Mouse (Mus musculus) CD4-positive helper T cell, adult 2 months (primary cell): Measurements from ENCODE around the gene Ddias.
"Not testable (repeated sequence)": the region's sequence is repeated elsewhere in the genome, so short reads cannot be mapped to it uniquely, and the experiment has no call there.

Source experiments
- DNase-seq: peaks from one replicate; pipeline ENCODE4 v3.0.0-alpha.2; 2012; ENCODE audit warnings: low read depth, missing footprints, low spot score

Gene Ddias

GRCm38 (mm10) chr7:92874116-92874675 lies at the start of gene Ddias, which contains the start of gene Prcp:
TSS of gene Ddias (minus strand) at chr7:92874247.
TSS of gene Prcp (plus strand) at chr7:92874470.
- DNase-seq = peak; percentile 94

GRCm38 (mm10) chr7:92920857-92921172 lies 46.8 kb upstream of the Ddias start:
- no peak for DNase-seq

- DNase-seq = no peak
Measured at GRCm38 (mm10) chr7:92920172-92920856, 46.3 kb upstream of the Ddias start.

GRCm38 (mm10) chr7:92904285-92904684 lies 30.2 kb upstream of the Ddias start:
- not testable (repeated sequence) for DNase-seq

- peak; percentile 79 for DNase-seq
Measured at GRCm38 (mm10) chr7:92903360-92904038, 29.5 kb upstream of the Ddias start.

GRCm38 (mm10) chr7:92897021-92897420 lies 23.0 kb upstream of the Ddias start:
- no peak for DNase-seq

- DNase-seq = no peak
Measured at GRCm38 (mm10) chr7:92896036-92896435, 22.0 kb upstream of the Ddias start.

GRCm38 (mm10) chr7:92893478-92893877 lies 19.4 kb upstream of the Ddias start:
- peak; percentile 13 for DNase-seq

- DNase-seq = no peak
Measured at GRCm38 (mm10) chr7:92890618-92891230, 16.7 kb upstream of the Ddias start.

- DNase-seq = no peak
Measured at GRCm38 (mm10) chr7:92890211-92890610, 16.2 kb upstream of the Ddias start.

GRCm38 (mm10) chr7:92887230-92887629 lies 13.2 kb upstream of the Ddias start:
- DNase-seq = no peak

GRCm38 (mm10) chr7:92886801-92887200 lies 12.8 kb upstream of the Ddias start:
- DNase-seq = no peak

GRCm38 (mm10) chr7:92884998-92885660 lies 11.1 kb upstream of the Ddias start:
- DNase-seq = no peak

- DNase-seq = no peak
Measured at GRCm38 (mm10) chr7:92883850-92884716, 10.0 kb upstream of the Ddias start.

GRCm38 (mm10) chr7:92878575-92879285 lies 4.7 kb upstream of the Ddias start:
- no peak for DNase-seq

GRCm38 (mm10) chr7:92876538-92876937 lies 2.5 kb upstream of the Ddias start:
- DNase-seq = no peak

- peak; percentile 12 for DNase-seq
Measured at GRCm38 (mm10) chr7:92876066-92876465, 2.0 kb upstream of the Ddias start.

- DNase-seq = peak; percentile 98
Measured at GRCm38 (mm10) chr7:92874761-92875408, 838 bp upstream of the Ddias start.

- DNase-seq = no peak
Measured at GRCm38 (mm10) chr7:92871596-92871995, 2.5 kb downstream of the Ddias start.

- peak; percentile 40 for DNase-seq
Measured at GRCm38 (mm10) chr7:92870161-92870560, 3.9 kb downstream of the Ddias start.
